Mouse (Mus musculus): Measurements from ENCODE around the gene Cbx7. TPM values are rescaled to one million over a fixed set of nuclear protein-coding genes. Genes with fewer than 3 reads are reported as not detected.

Gene Cbx7
- polyA plus RNA-seq, 1 experiment: 41.3 TPM

- no peak for DNase-seq
- Histone ChIP-seq H3K4me3 (ENCODE audit: insufficient read depth, low read depth, low read length) (no peak overlapping the region), H3K27ac (ENCODE audit: insufficient read depth, low read depth, low read length) (no peak overlapping the region), H3K36me3 (ENCODE audit: control insufficient read depth, insufficient read depth, low read length) (no peaks in the 10 kb centered on the region), H3K27me3 (replicated peaks; ENCODE audit: control insufficient read depth, insufficient read depth, low read length) (no peaks in the 10 kb centered on the region), H3K4me1 (ENCODE audit: control insufficient read depth, insufficient read depth, low read length) (0 out of 2 replicates have a peak, but pooled peaks cover 2% of the 10 kb centered on the region)
- TF ChIP-seq POLR2A (IDR thresholded peaks at IDR 0.05; ENCODE audit: low read depth, low read length) (no peak), CTCF (conservative IDR thresholded peaks at IDR 0.05; ENCODE audit: insufficient read depth, insufficient read length, low read depth, low read length) (no peak)
- 66% methylated on average over 11 of the region's 11 CpGs for WGBS
These were observed 14.6 kb upstream of the Cbx7 start for GRCm38 (mm10) chr15:79985471-79985870.

- 61% methylated on average over 7 of the region's 7 CpGs for WGBS
- no peak for TF ChIP-seq POLR2A (IDR thresholded peaks at IDR 0.05; ENCODE audit: low read depth, low read length)
- no peak for TF ChIP-seq CTCF (conservative IDR thresholded peaks at IDR 0.05; ENCODE audit: insufficient read depth, insufficient read length, low read depth, low read length)
- Histone ChIP-seq H3K27ac (ENCODE audit: insufficient read depth, low read depth, low read length) (no peak overlapping the region), H3K36me3 (ENCODE audit: control insufficient read depth, insufficient read depth, low read length) (no peaks in the 10 kb centered on the region), H3K4me1 (ENCODE audit: control insufficient read depth, insufficient read depth, low read length) (0 out of 2 replicates have a peak, but pooled peaks cover 2% of the 10 kb centered on the region), H3K4me3 (ENCODE audit: insufficient read depth, low read depth, low read length) (no peak overlapping the region), H3K27me3 (replicated peaks; ENCODE audit: control insufficient read depth, insufficient read depth, low read length) (no peaks in the 10 kb centered on the region)
- no peak for DNase-seq
These were observed 13.2 kb upstream of the Cbx7 start for GRCm38 (mm10) chr15:79984152-79984551.

GRCm38 (mm10) chr15:79980716-79981115 lies 9.8 kb upstream of the Cbx7 start:
- Histone ChIP-seq H3K27ac (ENCODE audit: insufficient read depth, low read depth, low read length) (peak overlapping the region; percentile 62; the same call in 1 of the 2 replicates), H3K27me3 (replicated peaks; ENCODE audit: control insufficient read depth, insufficient read depth, low read length) (no peaks in the 10 kb centered on the region), H3K4me1 (ENCODE audit: control insufficient read depth, insufficient read depth, low read length) (0 out of 2 replicates have a peak, but pooled peaks cover 2% of the 10 kb centered on the region), H3K4me3 (ENCODE audit: insufficient read depth, low read depth, low read length) (no peak overlapping the region), H3K36me3 (ENCODE audit: control insufficient read depth, insufficient read depth, low read length) (no peaks in the 10 kb centered on the region)
- 44% methylated on average over 11 of the region's 11 CpGs for WGBS
- TF ChIP-seq POLR2A (IDR thresholded peaks at IDR 0.05; ENCODE audit: low read depth, low read length) (no peak), CTCF (conservative IDR thresholded peaks at IDR 0.05; ENCODE audit: insufficient read depth, insufficient read length, low read depth, low read length) (no peak)
- peak; percentile 58 for DNase-seq

- Histone ChIP-seq H3K27me3 (replicated peaks; ENCODE audit: control insufficient read depth, insufficient read depth, low read length) (no peaks in the 10 kb centered on the region), H3K36me3 (ENCODE audit: control insufficient read depth, insufficient read depth, low read length) (no peaks in the 10 kb centered on the region), H3K4me1 (ENCODE audit: control insufficient read depth, insufficient read depth, low read length) (no peaks in the 10 kb centered on the region), H3K27ac (ENCODE audit: insufficient read depth, low read depth, low read length) (no peak overlapping the region), H3K4me3 (ENCODE audit: insufficient read depth, low read depth, low read length) (no peak overlapping the region)
- TF ChIP-seq POLR2A (IDR thresholded peaks at IDR 0.05; ENCODE audit: low read depth, low read length) (no peak), CTCF (conservative IDR thresholded peaks at IDR 0.05; ENCODE audit: insufficient read depth, insufficient read length, low read depth, low read length) (no peak)
- DNase-seq: no peak
- WGBS: 95% methylated on average over 11 of the region's 11 CpGs
These were observed 1.3 kb upstream of the Cbx7 start for GRCm38 (mm10) chr15:79972186-79972585.

GRCm38 (mm10) chr15:79970491-79970890 lies 428 bp downstream of the Cbx7 start:
- no peak for TF ChIP-seq CTCF (conservative IDR thresholded peaks at IDR 0.05; ENCODE audit: insufficient read depth, insufficient read length, low read depth, low read length)
- no peak for TF ChIP-seq POLR2A (IDR thresholded peaks at IDR 0.05; ENCODE audit: low read depth, low read length)
- no peak for DNase-seq
- no peak overlapping the region for H3K27ac ChIP-seq (ENCODE audit: insufficient read depth, low read depth, low read length)
- no peak overlapping the region for H3K4me3 ChIP-seq (ENCODE audit: insufficient read depth, low read depth, low read length)
- H3K4me1 ChIP-seq (ENCODE audit: control insufficient read depth, insufficient read depth, low read length): no peaks in the 10 kb centered on the region
- H3K36me3 ChIP-seq (ENCODE audit: control insufficient read depth, insufficient read depth, low read length): no peaks in the 10 kb centered on the region
- WGBS: 97% methylated on average over 18 of the region's 18 CpGs
- H3K27me3 ChIP-seq (replicated peaks; ENCODE audit: control insufficient read depth, insufficient read depth, low read length): no peaks in the 10 kb centered on the region

GRCm38 (mm10) chr15:79967346-79967745 lies 3.6 kb downstream of the Cbx7 start:
- H3K27ac ChIP-seq (ENCODE audit: insufficient read depth, low read depth, low read length): no peak overlapping the region
- no peaks in the 10 kb centered on the region for H3K27me3 ChIP-seq (replicated peaks; ENCODE audit: control insufficient read depth, insufficient read depth, low read length)
- WGBS: 88% methylated on average over 6 of the region's 6 CpGs
- H3K36me3 ChIP-seq (ENCODE audit: control insufficient read depth, insufficient read depth, low read length): no peaks in the 10 kb centered on the region
- no peak for DNase-seq
- TF ChIP-seq CTCF (conservative IDR thresholded peaks at IDR 0.05; ENCODE audit: insufficient read depth, insufficient read length, low read depth, low read length) (no peak), POLR2A (IDR thresholded peaks at IDR 0.05; ENCODE audit: low read depth, low read length) (no peak)
- no peak overlapping the region for H3K4me3 ChIP-seq (ENCODE audit: insufficient read depth, low read depth, low read length)
- no peaks in the 10 kb centered on the region for H3K4me1 ChIP-seq (ENCODE audit: control insufficient read depth, insufficient read depth, low read length)

- Histone ChIP-seq H3K4me3 (ENCODE audit: insufficient read depth, low read depth, low read length) (no peak overlapping the region), H3K4me1 (ENCODE audit: control insufficient read depth, insufficient read depth, low read length) (no peaks in the 10 kb centered on the region), H3K36me3 (ENCODE audit: control insufficient read depth, insufficient read depth, low read length) (no peaks in the 10 kb centered on the region), H3K27ac (ENCODE audit: insufficient read depth, low read depth, low read length) (no peak overlapping the region), H3K27me3 (replicated peaks; ENCODE audit: control insufficient read depth, insufficient read depth, low read length) (no peaks in the 10 kb centered on the region)
- 92% methylated on average over 7 of the region's 7 CpGs for WGBS
- no peak for TF ChIP-seq CTCF (conservative IDR thresholded peaks at IDR 0.05; ENCODE audit: insufficient read depth, insufficient read length, low read depth, low read length)
- no peak for TF ChIP-seq POLR2A (IDR thresholded peaks at IDR 0.05; ENCODE audit: low read depth, low read length)
- no peak for DNase-seq
These were observed 6.5 kb downstream of the Cbx7 start for GRCm38 (mm10) chr15:79964376-79964775.

All from kidney, adult 2 months (tissue).